Mouse (Mus musculus) lung, postnatal 25 days (tissue): ENCODE measurements around the gene Anp32e.
"Not testable (repeated sequence)": the region's sequence is repeated elsewhere in the genome, so short reads cannot be mapped to it uniquely, and the experiment has no call there.

Experiments used
- DNase-seq: peaks from one replicate; pipeline ENCODE4 v3.0.0; 2022; ENCODE audit warnings: low spot score

Anp32e gene

DNA sequence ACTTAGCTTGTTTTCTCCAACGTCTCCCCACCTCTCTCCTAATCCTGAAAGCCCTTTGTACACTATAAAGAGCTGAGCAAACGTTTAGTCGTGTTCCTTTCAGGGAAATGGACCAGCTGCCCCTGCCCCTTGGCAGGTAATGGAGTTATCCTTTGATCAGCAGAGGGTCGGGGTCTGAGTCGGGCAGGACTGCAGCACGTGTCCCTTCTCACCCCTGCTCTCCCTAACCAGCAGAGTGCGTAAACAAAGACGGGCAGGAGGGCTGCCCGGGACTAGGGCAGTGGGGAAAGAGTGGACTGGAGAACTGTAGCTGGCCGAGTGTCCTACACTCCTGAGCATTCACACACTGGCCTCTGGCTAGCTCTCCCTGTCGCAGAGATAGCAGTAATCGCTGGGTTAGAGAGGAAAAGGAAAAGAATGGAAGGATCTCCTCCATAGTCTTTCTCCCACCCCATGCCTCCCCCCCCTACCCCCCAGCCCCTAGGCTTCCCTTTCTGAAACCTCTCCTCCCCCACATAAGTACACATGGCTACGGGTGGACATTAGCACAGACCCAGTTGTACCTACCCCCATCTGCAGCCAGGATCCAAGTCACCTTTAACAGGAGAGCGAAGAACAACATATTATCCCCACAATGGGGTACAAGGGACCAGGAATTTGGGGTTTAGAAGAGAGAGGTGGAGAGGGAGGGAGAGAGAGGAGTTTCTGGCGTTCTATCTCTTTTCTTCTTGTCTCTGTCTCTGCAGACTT, 25.1 kb upstream of the Anp32e start:
- no peak for DNase-seq

DNA sequence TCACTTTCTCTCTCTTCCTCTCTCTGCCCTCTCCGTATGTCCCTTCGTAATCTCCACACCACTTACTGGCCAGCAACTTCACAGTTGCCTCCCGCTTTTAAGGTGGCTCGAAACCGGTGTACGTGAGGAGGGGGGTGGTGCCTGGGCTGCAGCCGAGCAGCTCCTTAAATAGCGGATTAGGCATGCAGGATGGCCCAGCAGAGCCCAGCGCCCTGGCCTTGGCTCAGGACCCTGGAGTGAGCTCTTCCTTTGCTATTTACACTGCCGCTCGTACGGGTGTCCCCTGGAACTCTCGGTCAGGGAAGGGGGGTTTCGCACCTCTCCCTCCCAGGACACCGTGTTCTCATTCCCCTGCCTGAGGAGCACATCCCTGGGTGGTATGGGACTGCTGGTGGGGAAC, 24.5 kb upstream of the Anp32e start, which contains the start of gene Car14:
Gene Car14 (minus strand): TSS at position 124 of the 400 bp plus-strand sequence.
- DNase-seq, result no peak

DNA sequence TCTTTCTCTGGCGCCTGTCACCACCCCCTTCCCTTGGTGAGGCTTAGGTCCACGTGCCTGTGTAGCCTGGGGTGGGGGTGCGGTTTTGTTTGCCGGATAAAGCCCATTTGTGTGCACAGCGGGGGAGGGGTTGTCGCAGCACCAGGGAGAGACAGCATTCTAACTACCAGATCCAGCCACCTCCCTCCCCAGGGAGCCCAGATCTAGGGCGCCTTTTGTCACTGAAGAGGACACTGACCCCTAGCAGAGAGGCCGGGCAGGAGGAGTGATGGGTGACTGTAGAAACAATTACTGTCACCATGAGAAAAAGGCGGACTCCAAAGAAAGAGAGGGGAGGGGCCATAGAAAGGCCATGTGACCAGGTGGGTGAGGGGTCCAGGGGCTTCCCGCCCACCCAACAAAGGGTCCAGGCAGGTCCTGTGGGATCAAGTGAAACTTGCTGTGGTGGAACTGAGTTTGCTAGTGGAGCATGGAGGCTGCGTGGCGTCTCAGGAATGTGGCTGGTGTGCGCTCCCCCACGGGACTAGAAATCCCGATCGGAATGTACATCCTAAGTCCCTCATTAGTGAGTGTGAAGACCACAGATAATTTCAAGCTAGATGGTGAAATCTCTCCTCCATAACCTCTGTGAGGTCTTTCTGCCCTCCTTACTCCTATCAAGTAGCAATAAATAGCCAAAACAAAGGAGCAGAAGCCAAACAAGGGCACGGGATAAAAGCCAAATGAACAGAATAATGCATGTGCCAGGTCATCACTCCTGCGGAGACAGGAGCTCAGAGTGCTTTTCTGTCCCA, 23.7 kb upstream of the Anp32e start:
- DNase-seq, result peak; percentile 67

DNA sequence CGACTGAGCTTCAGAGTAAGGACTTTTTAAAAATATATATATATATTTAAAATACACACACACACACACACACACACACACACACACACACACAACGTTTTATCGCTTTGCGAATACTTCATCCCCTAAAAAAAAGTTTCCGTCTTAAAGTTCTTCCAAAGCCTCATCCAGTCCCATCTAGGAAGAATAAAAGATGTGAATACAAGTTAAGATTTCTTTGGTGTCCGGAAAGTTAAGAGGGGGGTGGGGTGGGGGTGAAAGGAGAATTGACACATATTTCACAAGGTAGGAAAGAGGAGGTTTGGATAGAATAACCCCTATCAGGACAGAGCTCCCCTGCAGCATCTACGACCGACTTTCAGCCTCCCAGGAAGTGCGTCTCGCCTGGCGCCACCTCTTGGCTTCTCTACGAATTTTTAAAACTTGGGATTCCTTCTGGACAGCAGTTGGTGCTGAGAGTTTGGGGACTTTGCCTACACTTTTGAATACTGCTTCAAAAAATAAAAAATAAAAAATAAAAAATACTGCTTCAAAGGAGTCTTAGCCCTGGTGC, 23.0 kb upstream of the Anp32e start:
- DNase-seq, result peak; percentile 80

DNA sequence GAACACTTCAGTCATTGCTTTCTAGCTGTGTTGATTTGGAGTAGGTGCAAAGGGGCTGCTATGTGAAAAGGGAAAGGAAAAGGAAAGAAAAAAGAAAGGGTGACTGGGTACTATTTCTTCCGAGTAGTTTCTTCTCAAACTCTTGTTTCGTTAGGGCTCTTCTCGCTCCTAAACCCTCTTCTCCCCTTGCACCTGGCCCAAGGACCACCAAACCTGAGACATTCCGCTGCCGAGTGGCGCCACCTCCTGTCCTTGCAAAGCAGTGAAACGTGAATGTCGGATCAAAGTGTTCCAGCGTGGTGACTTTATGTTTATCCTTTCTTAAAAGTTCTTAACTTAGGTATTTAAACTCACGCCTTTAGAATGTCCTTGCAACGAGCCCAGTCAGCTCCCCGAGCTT, 22.2 kb upstream of the Anp32e start:
- peak; percentile 48 for DNase-seq

DNA sequence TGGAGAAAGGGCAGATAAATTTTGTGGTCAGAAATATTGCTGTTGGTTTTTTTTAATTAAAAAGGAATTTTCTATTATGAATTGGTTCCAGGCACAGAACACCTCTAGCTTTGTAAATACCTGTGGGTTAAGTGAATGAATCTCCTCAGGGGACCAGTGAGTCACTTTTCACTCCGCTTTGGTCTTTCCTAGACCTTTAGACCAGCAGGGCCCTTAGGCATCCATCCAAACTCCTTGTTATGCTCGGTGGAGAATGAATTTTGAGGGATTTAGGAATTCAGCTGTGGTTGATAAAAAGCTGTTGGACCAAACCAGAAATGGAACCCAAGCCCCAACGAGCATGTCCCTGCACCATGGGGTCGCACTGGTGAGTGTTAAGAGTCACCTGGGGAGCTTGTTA, 21.4 kb upstream of the Anp32e start:
- no peak for DNase-seq

DNA sequence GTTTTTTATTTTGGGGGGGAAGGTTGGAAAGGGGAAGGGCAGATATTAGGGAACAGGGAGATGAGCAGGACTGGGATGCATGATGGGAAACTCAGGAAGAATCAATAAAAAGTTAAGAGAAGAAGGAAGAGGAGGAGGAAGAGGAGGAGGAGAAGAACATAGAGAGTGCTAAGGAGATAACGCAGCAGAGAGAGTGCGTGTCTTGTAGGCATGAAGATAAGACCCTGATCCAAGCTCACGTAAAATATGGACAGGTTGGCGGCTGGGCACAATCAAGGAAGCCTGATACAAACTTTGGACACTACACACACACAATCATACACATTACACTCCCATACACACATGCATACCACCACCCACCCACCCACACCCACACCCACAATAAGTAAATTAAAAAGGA, 14.3 kb upstream of the Anp32e start:
- DNase-seq, result no peak

DNA sequence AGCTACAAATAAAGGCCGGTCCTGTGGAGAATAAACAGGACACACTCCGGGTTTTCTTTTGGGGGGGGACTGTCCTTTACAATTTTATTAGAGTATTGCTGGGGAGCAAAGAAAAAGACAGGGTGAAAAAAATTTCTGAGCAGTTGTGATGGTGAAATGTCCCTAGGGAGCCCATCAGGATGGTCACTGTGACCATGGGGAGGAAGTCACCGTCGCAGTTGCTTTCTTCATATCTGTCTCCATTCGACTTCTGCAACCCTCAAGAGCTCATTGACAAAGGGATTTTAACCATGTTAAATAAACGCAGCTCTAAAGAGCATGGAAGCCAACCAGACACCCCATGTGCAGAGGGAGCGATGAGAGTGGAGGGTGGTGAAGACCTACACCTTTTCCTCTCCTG, 12.3 kb upstream of the Anp32e start:
- DNase-seq, result no peak

DNA sequence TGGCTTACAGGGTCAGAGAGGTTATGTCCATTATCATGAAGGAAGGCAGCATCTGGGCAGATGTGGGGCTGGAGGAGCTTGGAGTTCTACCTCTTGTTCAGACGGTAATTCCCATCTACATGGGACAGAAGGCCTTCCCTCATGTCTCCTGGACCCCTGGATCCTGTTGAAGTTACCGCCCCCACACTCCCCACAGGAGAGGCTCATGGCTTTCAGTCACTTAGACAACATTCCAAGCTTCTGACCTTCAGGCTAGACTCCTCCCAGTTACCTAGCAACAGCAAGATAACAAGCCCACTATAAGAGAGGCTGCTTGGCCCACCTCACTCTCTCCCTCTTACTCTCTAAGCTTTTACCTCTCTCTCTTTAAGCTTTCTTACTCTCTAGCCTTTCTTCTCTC, 8.5 kb upstream of the Anp32e start:
- not testable (repeated sequence) for DNase-seq

DNA sequence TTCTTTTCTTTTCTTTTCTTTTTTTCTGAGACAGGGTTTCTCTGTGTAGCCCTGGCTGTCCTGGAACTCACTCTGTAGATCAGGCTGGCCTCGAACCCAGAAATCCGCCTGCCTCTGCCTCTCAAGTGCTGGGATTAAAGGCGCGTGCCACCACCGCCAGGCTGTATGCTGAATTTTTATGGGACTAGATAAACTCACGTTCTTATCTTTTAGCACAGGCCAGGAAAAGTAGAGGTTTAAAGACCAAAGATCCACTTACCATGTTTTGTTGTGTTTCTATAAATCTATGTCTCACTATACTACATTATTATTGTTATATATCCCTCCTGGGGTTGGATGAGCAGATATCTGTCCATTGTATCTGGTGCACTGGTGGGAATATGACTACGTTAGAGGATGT, 5.6 kb upstream of the Anp32e start:
- not testable (repeated sequence) for DNase-seq

DNA sequence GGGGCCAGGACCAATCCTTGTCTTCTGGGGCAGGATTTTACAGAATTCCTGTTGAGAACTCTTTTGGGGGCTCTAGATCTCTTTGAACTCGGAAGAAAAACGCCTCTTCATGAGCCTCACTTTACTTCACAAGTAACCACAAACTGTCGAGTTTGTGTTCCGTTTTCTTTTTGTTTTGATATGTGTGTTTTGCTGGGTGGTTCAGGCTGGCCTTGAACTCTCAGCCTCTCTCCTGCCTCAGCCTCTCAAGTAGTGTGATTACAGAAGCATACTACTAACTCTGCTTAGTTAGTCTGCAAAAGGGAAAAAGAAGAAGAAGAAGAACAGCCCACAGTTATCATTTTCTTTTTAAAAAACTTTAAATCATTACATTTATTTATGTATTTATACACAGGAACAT, 4.9 kb upstream of the Anp32e start:
- DNase-seq, result no peak

DNA sequence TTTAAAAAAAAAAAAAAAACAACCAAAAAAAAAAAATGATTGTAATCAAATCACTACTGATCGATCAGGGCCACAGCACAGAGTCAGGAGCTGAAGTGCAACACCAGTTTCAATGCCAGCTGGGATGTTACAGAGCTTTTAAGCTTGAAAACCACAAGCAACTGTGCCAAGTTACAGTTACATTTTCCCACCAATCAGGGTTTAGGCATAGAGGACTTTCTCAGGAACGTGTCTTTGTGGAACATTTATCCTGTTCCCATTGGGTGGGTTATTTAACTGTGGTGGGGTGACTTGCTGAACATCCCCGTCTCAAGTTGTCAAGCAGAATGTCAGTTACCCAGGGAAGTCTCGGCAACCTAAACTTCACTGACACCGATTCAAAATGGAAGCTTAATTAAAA, 4.0 kb upstream of the Anp32e start:
- DNase-seq, result no peak

DNA sequence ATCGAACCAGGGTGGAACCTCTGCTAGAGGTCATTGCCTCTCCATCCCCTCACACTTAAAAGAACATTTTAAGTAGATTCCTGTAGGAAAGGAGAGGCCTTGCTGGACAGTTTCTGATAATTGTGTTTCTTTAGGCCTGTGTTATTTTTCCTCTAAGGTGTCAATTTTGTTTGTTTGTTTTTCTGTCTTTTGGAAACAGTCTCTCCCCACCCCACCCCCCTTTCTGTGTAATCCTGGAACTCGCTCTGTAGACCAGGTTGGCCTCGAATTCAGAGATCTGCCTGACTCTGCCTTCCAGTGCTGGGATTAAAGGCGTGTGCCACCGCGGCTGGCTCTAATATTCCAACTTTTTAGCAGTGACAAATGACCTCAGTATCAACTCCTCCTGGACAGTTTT, 787 bp upstream of the Anp32e start:
- DNase-seq, result no peak

DNA sequence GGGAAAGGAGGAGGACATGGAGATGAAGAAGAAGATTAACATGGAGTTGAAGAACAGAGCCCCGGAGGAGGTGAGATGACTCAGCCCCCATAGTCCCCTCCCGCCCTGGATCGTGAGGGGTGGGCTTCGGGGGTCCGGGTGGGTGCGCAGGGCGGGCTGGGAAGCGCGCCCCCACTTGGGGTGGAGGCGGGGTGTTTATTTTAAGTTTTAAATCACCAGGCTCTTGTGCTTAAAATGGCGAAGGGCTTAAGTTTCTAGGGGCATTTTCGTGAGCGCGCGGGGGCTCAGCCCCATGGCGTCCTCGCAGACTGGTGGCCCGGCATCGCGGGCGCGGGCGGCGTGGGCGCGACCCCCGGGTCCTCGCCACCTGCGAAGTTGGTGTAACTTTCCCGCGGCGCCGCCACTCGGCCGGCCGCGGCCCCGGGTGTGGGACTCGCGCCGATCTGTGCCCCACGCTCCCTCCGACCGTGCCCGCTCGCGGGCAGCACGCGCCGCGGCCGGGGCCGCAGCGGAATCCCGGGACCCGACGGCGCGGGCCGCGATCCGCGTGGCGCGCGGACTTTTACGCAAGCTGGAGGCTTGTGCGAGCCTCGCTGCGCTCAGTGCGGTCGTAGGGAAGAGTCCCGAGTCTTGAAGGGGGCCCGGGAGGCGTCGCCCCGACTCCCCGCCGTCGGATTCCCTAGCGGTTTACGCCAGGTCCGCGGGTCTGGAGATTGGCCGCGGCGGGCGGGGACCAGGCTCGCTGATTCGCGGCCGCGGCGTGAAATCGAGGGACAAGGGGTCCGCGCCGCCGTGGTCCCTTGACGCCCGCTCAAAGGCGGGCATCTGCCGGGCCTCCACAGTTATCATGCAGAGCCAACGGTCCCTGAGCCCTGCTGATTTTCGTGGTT, 780 bp downstream of the Anp32e start:
- peak; percentile 26 for DNase-seq

DNA sequence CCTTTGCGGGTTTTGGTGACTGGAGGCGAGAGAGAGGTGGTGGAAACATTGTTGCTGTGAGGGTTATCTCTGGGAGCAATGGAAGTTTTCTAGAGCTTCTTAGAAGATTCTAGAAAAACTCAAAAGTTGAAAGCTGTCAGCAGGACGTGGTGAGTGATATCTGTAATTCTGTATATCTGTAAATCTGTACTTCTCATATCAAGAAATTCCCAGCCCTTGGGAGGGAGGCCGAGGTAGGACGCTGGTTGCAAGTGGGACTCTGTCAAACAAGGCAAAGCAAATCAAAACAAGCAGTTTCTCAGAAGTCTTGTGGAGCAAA, 1.4 kb downstream of the Anp32e start:
- no peak for DNase-seq

DNA sequence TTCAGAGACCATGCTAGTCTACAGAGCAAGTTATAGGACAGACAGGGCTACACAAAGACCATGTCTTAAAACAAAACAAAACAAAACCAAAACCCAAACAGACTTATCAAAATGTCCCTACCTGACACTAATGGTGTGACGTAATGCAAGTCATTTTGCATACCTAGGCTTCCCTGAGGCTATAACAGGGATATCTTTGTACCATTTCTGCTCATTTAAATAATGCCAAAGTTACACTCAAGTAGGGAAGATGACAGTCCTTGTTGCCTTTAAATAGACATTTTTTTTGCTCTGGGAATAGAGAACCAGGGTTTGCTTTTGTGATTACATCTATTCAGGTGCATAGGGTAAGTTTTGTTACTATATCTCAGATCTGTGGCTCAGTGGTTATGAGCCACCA, 2.4 kb downstream of the Anp32e start:
- DNase-seq, result no peak

DNA sequence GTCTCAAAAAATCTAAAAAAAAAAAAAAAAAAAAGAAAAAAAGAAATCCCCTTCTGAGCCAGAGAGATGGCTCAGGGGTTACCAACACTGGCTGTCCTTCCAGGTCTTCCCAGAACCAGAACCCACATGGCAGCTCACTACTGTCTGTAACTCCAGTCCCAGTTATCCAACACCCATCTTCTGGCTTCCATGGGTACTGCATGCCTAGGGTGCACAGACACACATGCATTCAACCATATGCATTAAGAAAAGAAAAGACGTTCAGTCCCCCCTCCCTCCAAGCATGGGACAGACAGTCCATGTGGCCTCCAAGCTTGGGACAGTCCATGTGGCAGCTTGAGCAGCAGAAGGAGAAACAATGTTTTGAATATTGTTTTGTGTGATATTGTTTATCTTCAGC, 3.1 kb downstream of the Anp32e start:
- DNase-seq, result no peak

DNA sequence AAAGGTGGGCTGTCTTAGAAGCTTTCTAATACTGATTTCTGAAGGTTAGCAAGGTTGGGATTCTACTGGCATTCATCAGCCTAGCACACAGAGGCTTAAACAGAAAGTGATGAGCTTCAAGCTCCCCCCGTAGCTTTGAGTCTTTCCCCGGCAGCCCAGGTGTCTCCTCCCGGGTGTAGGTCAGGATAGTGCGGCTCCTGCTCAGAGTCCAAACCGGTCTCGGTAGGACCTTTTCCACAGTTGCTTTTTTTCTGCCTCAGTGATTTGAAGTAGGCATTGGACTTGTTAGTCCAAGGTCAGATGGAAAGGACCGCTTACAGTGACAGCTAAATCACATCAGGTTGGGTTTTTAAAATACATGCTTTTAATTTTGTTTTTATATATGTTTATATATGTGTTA, 3.5 kb downstream of the Anp32e start:
- DNase-seq, result no peak

DNA sequence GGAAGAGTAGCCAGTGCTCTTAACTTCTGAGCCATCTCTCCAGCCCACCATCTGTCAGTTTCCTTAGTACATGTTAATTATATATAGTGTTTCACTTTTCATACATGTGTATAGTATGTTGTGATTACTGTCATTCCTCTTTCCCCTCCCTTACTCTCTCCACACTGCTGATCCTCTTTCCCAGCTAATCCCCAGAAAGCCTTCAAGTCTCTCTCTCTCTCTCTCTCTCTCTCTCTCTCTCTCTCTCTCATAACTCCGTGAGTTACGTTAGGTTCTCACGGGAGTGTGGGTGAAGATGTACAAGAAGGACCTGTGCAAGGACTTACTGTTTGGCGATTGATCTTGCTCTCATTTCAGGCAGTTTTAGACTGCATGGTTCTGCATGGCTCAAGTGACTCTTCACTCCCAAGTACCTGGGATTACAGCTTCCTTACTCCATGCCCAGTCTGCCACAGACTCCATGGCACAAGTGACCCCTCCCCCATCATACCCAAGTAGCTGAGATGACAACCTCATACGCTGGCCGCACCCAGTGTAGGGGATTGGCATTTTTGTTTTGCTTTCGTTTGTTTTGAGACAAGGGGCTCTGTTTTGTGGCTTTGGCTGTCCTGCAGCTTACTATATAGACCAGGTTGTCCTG, 4.2 kb downstream of the Anp32e start:
- peak; percentile 48 for DNase-seq

DNA sequence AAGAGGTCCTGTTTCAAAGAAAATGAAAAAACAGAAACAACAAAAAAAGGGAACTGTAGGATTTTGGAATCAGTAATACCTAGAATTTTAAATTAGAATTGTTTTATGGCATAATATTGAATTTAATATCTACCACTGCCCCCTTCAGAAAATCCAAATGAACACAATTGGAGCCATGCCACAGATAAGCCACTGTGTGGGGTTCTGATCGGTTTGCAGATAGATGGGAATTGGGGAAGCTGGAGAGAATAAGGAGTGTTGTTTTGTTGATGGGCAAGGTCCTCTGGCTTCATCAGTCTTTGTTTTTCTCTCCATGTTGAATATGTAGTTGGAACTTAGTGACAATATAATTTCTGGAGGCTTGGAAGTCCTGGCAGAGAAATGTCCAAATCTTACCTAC, 5.4 kb downstream of the Anp32e start:
- DNase-seq, result no peak

DNA sequence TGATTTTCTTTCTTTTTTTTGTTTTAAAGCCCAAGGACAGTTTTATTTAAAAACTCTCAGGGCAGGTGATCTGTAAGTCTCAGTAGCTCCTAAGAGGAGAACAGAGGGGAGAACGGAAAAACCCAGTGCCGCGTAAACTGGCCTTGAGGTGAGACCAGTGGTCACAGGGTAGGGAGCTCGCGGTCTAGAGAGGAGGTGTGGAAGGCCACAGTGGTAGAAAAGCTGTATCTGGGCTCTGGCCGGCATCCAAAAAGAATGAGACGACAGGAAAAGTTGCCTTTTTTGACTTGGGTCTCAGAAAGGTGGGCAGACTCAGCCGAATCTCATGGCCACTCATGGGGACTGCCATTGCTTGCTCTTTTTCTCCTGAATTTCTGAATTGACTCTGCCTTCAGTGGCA, 9.2 kb downstream of the Anp32e start:
- no peak for DNase-seq

DNA sequence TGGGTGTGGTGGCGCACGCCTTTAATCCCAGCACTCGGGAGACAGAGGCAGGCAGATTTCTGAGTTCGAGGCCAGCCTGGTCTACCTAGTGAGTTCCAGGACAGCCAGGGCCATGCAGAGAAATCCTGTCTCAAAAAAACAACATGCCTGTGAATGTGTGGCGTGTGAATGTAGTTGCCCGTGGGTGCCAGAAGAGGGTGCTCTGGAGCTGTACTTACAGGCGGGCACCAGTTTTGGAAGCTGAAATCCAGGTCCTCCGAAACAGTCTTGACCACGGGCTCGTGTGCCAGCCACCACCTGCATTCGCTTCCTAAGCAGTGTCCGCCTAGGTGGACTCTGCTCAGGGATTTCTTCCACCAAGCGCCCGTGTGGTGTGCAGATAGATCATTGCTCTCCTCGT, 9.8 kb downstream of the Anp32e start:
- no peak for DNase-seq
